In the genomic region with DNA sequence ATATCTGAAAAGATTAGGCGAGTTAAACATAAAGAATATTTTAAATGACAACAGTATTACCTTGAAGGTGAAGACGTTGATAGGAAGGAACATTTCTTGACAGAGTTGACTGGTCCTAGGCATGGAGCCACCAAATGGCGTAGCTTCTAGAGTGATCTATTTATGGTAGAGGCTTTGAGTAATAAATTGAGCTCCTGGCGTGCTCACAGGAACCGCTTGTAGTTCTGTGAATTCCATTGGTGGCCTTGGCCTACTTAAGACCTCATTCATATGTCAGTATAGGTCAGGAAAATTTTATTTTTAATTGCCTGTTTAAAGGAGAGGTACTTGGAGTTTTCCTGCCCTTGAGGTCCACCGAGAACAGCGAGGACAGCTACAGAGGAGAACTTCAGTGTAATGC, we compare ENCODE assay signal across 22 mouse cellular contexts. TPM values are rescaled to one million over a fixed set of nuclear protein-coding genes. Genes with fewer than 3 reads are reported as not detected.
"Had no signal": no experiment of that assay in that cellular context is flagged by ENCODE, and none has a peak within 500 bp of the region (broad histone marks: within the 10 kb centered on the region; RNA-seq: fewer than 3 reads in every experiment).

No protein-coding gene starts in this region.

- ATAC-seq: liver, embryonic 12.5 days; midbrain, embryonic 13.5 days; midbrain, embryonic 16.5 days had no signal

- H3K4me3 ChIP-seq: limb, embryonic 13.5 days; liver, embryonic 12.5 days; liver, embryonic 15.5 days; lung, embryonic 15.5 days; megakaryocyte, embryonic 14.5 days; midbrain, embryonic 10.5 days; midbrain, embryonic 13.5 days; myocyte; neural tube, embryonic 13.5 days had no signal

- H3K9ac ChIP-seq: limb, embryonic 13.5 days; liver, embryonic 12.5 days; liver, embryonic 15.5 days; lung, embryonic 15.5 days; midbrain, embryonic 13.5 days; neural tube, embryonic 13.5 days had no signal

- H3K27me3 ChIP-seq: limb, embryonic 13.5 days; liver, embryonic 12.5 days; liver, embryonic 15.5 days; lung, embryonic 15.5 days; megakaryocyte, embryonic 14.5 days; midbrain, embryonic 13.5 days; neural tube, embryonic 13.5 days had no signal

- H3K4me2 ChIP-seq: limb, embryonic 13.5 days; liver, embryonic 12.5 days; liver, embryonic 15.5 days; lung, embryonic 15.5 days; midbrain, embryonic 13.5 days; neural tube, embryonic 13.5 days had no signal

- H3K27ac ChIP-seq: limb, embryonic 13.5 days; liver, embryonic 12.5 days; liver, embryonic 15.5 days; lung, embryonic 15.5 days; midbrain, embryonic 10.5 days; midbrain, embryonic 13.5 days; neural tube, embryonic 13.5 days had no signal

- H3K36me3 ChIP-seq: liver, embryonic 12.5 days; liver, embryonic 15.5 days; lung, embryonic 15.5 days; neural tube, embryonic 13.5 days had no signal

- H3K4me1 ChIP-seq: liver, embryonic 12.5 days; liver, embryonic 15.5 days; lung, embryonic 15.5 days; megakaryocyte, embryonic 14.5 days; midbrain, embryonic 10.5 days; midbrain, embryonic 13.5 days; neural tube, embryonic 13.5 days had no signal

- H3K9me3 ChIP-seq: liver, embryonic 12.5 days; liver, embryonic 15.5 days; lung, embryonic 15.5 days; midbrain, embryonic 13.5 days; neural tube, embryonic 13.5 days had no signal

- DNase-seq: kidney, adult 9 months; kidney, postnatal 25 days; left cerebral cortex, postnatal 4 days; liver; lung, adult 18-20 months; lung, postnatal 10 days; lung, postnatal 36 days; retina, postnatal 1 day; right cerebral cortex, postnatal 25 days; thymus, adult 18-20 months; thymus, postnatal 36 days had no signal

RNA-seq across cellular contexts. Expression of a gene that starts 18.6 kb away (rescaled TPM):
- total RNA-seq: monocyte, adult 5-6 weeks had no signal
